Mouse (Mus musculus): ENCODE measurements at regions not wholly inside any gene's neighbourhood (a gene's known extent, or its start where the extent isn't known, plus 50 kb on each side); places are given as distances from the start of the nearest gene placed in this dataset.

DNA sequence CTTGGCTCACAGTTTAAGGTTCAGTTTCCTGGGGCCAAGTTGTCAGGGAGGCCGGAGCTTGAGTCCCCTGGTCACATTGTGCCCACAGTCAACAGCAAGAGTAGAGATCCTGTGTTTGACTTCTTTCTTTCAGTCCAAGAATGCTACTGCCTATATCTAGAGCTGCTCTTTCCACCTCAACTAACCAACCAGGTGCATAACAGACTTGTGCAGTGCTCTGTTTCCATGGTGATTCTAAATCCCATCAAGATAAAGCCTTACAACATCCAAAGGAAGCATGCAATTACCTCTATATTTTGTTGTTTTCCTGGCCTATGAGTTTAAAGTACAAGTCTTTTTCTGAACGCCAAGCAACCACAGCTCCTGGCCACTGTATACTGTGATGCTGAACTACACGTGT, 76.4 kb upstream of the Coch start:
- no peak for TF ChIP-seq ZNF384 (IDR thresholded peaks at IDR 0.05; ENCODE audit: low read depth, low read length)
- no peak for TF ChIP-seq CHD2 (IDR thresholded peaks at IDR 0.05; ENCODE audit: low read depth, low read length)
- no peak for TF ChIP-seq MAFK (IDR thresholded peaks at IDR 0.05; ENCODE audit: insufficient read depth, low read depth, low read length)
- no peak overlapping the region for H3K27ac ChIP-seq (ENCODE audit: insufficient read depth, low read depth, low read length, poor library complexity, severe bottlenecking)
- H3K4me3 ChIP-seq (ENCODE audit: insufficient read depth in 1 of 2, low read depth in 1 of 2, low read length in 2 of 2, poor library complexity in 1 of 2, severe bottlenecking in 1 of 2) = no peak overlapping the region
- peaks cover 4% of the 10 kb centered on the region in 2 experiments; a peak in 2 of 4 replicates for H3K4me1 ChIP-seq (ENCODE audit: control insufficient read depth in 2 of 2, insufficient read depth in 2 of 2, low read length in 2 of 2, poor library complexity in 1 of 2)
- no peaks in the 10 kb centered on the region for H3K9me3 ChIP-seq (ENCODE audit: control insufficient read depth, insufficient read depth, low read depth, low read length)
- in situ Hi-C loops (cut with MboI; ENCODE audit: low sequenced_read_pairs in 2 of 2, unreplicated experiment in 2 of 2) = no loop called here
- DNase-seq (ENCODE audit: low read depth, low spot score) = no peak
- no peak overlapping the region for H3K9ac ChIP-seq (ENCODE audit: insufficient read depth, low read depth, low read length, poor library complexity, severe bottlenecking)
- no peaks in the 10 kb centered on the region for H3K36me3 ChIP-seq (ENCODE audit: control insufficient read depth, insufficient read depth, low read length, poor library complexity, severe bottlenecking)

DNA sequence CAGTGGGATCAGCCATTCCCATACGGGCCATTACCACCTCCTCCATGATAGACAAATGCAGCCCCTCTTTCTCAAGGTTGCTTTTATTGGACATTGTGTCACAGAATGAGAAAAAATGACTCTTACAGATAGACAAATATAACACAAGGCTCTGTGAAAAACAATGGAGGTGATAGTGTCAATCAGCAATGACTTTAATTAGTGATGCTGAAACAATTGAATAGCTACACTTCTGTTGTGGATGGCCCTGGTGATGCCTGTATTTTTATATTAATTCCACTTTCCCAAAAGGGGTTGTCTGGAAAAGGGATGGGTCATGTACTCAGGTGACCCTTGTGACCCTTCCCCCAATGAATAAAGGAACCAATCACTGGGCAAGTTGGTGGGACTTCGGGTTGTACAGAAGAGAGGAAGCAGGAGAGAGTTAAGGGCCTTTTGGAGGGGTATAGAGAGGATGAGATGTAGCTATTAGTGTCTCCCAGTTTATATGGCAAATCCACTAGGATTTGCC, 71.5 kb upstream of the Coch start:
- Histone ChIP-seq H3K9me3 (ENCODE audit: control insufficient read depth, insufficient read depth, low read depth, low read length) (no peaks in the 10 kb centered on the region), H3K27ac (ENCODE audit: insufficient read depth, low read depth, low read length, poor library complexity, severe bottlenecking) (peak overlapping the region; percentile 28; the same call in 1 of the 2 replicates), H3K9ac (ENCODE audit: insufficient read depth, low read depth, low read length, poor library complexity, severe bottlenecking) (no peak overlapping the region), H3K4me3 (ENCODE audit: insufficient read depth in 1 of 2, low read depth in 1 of 2, low read length in 2 of 2, poor library complexity in 1 of 2, severe bottlenecking in 1 of 2) (no peak overlapping the region), H3K4me1 (ENCODE audit: control insufficient read depth in 2 of 2, insufficient read depth in 2 of 2, low read length in 2 of 2, poor library complexity in 1 of 2) (peaks cover 4% of the 10 kb centered on the region in 2 experiments; a peak in 2 of 4 replicates), H3K36me3 (ENCODE audit: control insufficient read depth, insufficient read depth, low read length, poor library complexity, severe bottlenecking) (no peaks in the 10 kb centered on the region)
- TF ChIP-seq CHD2 (IDR thresholded peaks at IDR 0.05; ENCODE audit: low read depth, low read length) = peak; percentile 86
- TF ChIP-seq MAFK (IDR thresholded peaks at IDR 0.05; ENCODE audit: insufficient read depth, low read depth, low read length) = no peak
- in situ Hi-C loops (cut with MboI; ENCODE audit: low sequenced_read_pairs in 2 of 2, unreplicated experiment in 2 of 2) = no loop called here
- peak; percentile 83 for DNase-seq (ENCODE audit: low read depth, low spot score)

DNA sequence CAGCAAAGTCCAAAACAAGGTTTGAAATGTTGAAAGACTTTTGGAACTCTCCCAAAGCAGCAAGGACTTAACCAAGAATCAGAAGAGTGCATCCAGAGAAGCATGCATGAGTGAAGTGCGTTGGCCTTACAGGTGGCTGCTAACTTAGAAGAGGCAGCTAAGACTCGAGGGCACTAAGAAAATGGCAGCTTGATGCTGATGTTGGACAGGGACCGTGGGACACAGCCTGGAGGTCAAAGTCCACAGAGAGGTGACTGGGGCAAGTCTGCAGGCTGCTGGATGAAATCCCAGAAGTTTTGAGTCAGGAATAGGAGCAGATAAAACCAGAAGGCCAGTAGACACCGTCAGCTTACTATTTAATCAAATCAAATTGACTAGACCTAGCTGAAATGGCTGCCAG, 69.3 kb upstream of the Coch start:
- H3K27ac ChIP-seq (ENCODE audit: insufficient read depth, low read depth, low read length, poor library complexity, severe bottlenecking) = no peak overlapping the region
- no peak for TF ChIP-seq ZNF384 (IDR thresholded peaks at IDR 0.05; ENCODE audit: low read depth, low read length)
- TF ChIP-seq ZC3H11A (IDR thresholded peaks at IDR 0.05; ENCODE audit: borderline replicate concordance, low read depth, low read length) = no peak
- no peak for TF ChIP-seq MAFK (IDR thresholded peaks at IDR 0.05; ENCODE audit: insufficient read depth, low read depth, low read length)
- TF ChIP-seq CHD2 (IDR thresholded peaks at IDR 0.05; ENCODE audit: low read depth, low read length) = no peak
- TF ChIP-seq HCFC1 (IDR thresholded peaks at IDR 0.05; ENCODE audit: borderline replicate concordance, insufficient read depth, low read length) = no peak
- DNase-seq (ENCODE audit: low read depth, low spot score) = no peak
- H3K9ac ChIP-seq (ENCODE audit: insufficient read depth, low read depth, low read length, poor library complexity, severe bottlenecking) = no peak overlapping the region
- in situ Hi-C loops (cut with MboI; ENCODE audit: low sequenced_read_pairs in 2 of 2, unreplicated experiment in 2 of 2) = no loop called here
- H3K4me3 ChIP-seq (ENCODE audit: insufficient read depth in 1 of 2, low read depth in 1 of 2, low read length in 2 of 2, poor library complexity in 1 of 2, severe bottlenecking in 1 of 2) = no peak overlapping the region
- peaks cover 4% of the 10 kb centered on the region in 2 experiments; a peak in 2 of 4 replicates for H3K4me1 ChIP-seq (ENCODE audit: control insufficient read depth in 2 of 2, insufficient read depth in 2 of 2, low read length in 2 of 2, poor library complexity in 1 of 2)
- H3K9me3 ChIP-seq (ENCODE audit: control insufficient read depth, insufficient read depth, low read depth, low read length) = no peaks in the 10 kb centered on the region
- H3K36me3 ChIP-seq (ENCODE audit: control insufficient read depth, insufficient read depth, low read length, poor library complexity, severe bottlenecking) = no peaks in the 10 kb centered on the region

DNA sequence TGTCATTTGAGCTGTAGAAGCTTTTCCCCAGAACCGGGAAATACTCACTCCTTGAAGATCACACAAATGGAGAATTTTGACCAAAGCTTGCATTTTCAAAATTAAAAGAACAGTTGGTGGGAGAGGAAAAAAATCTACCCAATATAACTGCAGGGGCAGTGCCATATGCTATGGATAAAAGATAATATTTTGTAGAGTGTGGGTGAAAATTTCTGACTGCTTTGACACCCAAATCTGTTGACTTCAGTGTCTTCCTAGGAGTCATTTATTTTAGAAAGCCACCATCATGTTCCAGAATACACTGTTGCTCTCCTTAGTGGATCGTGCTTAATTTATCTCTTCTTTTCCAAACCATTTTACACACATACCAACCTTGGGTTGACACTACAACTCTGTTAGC, 65.3 kb upstream of the Coch start:
- peaks cover 1 to 2% of the 10 kb centered on the region in 2 experiments; a peak in 1 of 4 replicates for H3K4me1 ChIP-seq (ENCODE audit: control insufficient read depth in 2 of 2, insufficient read depth in 2 of 2, low read length in 2 of 2, poor library complexity in 1 of 2)
- DNase-seq (ENCODE audit: low read depth, low spot score) = no peak
- H3K9ac ChIP-seq (ENCODE audit: insufficient read depth, low read depth, low read length, poor library complexity, severe bottlenecking) = no peak overlapping the region
- H3K9me3 ChIP-seq (ENCODE audit: control insufficient read depth, insufficient read depth, low read depth, low read length) = no peaks in the 10 kb centered on the region
- no peak for TF ChIP-seq MAFK (IDR thresholded peaks at IDR 0.05; ENCODE audit: insufficient read depth, low read depth, low read length)
- TF ChIP-seq CHD2 (IDR thresholded peaks at IDR 0.05; ENCODE audit: low read depth, low read length) = no peak
- H3K27ac ChIP-seq (ENCODE audit: insufficient read depth, low read depth, low read length, poor library complexity, severe bottlenecking) = no peak overlapping the region
- in situ Hi-C loops (cut with MboI; ENCODE audit: low sequenced_read_pairs in 2 of 2, unreplicated experiment in 2 of 2) = no loop called here
- H3K4me3 ChIP-seq (ENCODE audit: insufficient read depth in 1 of 2, low read depth in 1 of 2, low read length in 2 of 2, poor library complexity in 1 of 2, severe bottlenecking in 1 of 2) = no peak overlapping the region
- no peaks in the 10 kb centered on the region for H3K36me3 ChIP-seq (ENCODE audit: control insufficient read depth, insufficient read depth, low read length, poor library complexity, severe bottlenecking)

DNA sequence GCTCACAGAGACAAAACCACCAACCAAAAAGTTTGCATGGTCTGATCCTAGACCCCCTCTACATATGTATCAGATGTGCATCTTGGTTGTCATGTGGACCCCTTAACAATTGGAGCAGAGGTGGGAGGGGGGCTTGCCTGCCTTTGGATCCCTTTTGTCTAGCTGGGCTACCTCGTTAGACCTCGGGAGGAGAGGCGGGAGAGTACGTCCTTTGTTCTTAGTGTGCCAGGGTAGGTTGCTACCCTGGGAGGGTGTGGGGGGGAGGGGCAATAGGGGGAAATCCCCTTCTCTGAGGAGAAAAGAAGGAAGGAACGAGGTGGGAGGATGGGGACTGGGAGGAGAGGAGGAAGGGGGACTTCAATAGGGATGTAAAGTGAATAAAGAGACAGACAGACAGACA, 58.5 kb upstream of the Coch start:
- peaks cover 1 to 15% of the 10 kb centered on the region in 2 experiments; a peak in 2 of 4 replicates for H3K4me1 ChIP-seq (ENCODE audit: control insufficient read depth in 2 of 2, insufficient read depth in 2 of 2, low read length in 2 of 2, poor library complexity in 1 of 2)
- H3K9me3 ChIP-seq (ENCODE audit: control insufficient read depth, insufficient read depth, low read depth, low read length) = no peaks in the 10 kb centered on the region
- no peak for DNase-seq (ENCODE audit: low read depth, low spot score)
- no peak overlapping the region for H3K4me3 ChIP-seq (ENCODE audit: insufficient read depth in 1 of 2, low read depth in 1 of 2, low read length in 2 of 2, poor library complexity in 1 of 2, severe bottlenecking in 1 of 2)
- no peak overlapping the region for H3K27ac ChIP-seq (ENCODE audit: insufficient read depth, low read depth, low read length, poor library complexity, severe bottlenecking)
- in situ Hi-C loops (cut with MboI; ENCODE audit: low sequenced_read_pairs in 2 of 2, unreplicated experiment in 2 of 2) = no loop called here
- TF ChIP-seq MAFK (IDR thresholded peaks at IDR 0.05; ENCODE audit: insufficient read depth, low read depth, low read length) (no peak), HCFC1 (IDR thresholded peaks at IDR 0.05; ENCODE audit: borderline replicate concordance, insufficient read depth, low read length) (no peak), CHD2 (IDR thresholded peaks at IDR 0.05; ENCODE audit: low read depth, low read length) (no peak), ZC3H11A (IDR thresholded peaks at IDR 0.05; ENCODE audit: borderline replicate concordance, low read depth, low read length) (no peak), ZNF384 (IDR thresholded peaks at IDR 0.05; ENCODE audit: low read depth, low read length) (no peak)
- H3K9ac ChIP-seq (ENCODE audit: insufficient read depth, low read depth, low read length, poor library complexity, severe bottlenecking) = no peak overlapping the region
- H3K36me3 ChIP-seq (ENCODE audit: control insufficient read depth, insufficient read depth, low read length, poor library complexity, severe bottlenecking) = no peaks in the 10 kb centered on the region

Data from ES-E14 (cell line).